Mouse (Mus musculus) retina, embryonic 14.5 days (tissue): ENCODE data around the gene Cxcl12.

Experiments used
- DNase-seq: peaks from one replicate; pipeline ENCODE4 v3.0.0-alpha.2; 2015; ENCODE audit warnings: low spot score

The Cxcl12 gene

GRCm38 (mm10) chr6:117168321-117169011, at the start of gene Cxcl12:
TSS of gene Cxcl12 (plus strand) at chr6:117168535.
- peak; percentile 57 for DNase-seq

- no peak for DNase-seq
Measured at GRCm38 (mm10) chr6:117122074-117122473, 46.3 kb upstream of the Cxcl12 start.

DNA sequence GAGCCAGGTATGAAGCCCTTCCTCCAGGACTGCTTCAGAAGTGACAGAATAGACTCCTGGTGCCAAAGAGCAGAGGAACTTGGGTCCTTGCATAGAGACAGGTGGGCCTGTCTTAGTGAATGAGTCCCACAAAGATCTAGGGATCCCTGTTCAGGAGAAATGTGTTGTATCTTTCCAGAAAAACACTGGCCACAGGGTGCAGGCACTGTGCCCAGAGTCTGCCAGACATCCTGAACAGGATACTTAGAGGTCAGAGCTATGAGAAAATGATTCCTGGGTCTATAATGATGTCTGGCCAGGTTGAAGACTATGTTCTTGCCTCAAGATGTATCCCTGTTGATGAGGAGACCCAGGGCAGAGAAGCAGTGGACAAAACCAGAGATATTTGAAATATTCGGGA, 42.0 kb upstream of the Cxcl12 start:
- DNase-seq = no peak

DNA sequence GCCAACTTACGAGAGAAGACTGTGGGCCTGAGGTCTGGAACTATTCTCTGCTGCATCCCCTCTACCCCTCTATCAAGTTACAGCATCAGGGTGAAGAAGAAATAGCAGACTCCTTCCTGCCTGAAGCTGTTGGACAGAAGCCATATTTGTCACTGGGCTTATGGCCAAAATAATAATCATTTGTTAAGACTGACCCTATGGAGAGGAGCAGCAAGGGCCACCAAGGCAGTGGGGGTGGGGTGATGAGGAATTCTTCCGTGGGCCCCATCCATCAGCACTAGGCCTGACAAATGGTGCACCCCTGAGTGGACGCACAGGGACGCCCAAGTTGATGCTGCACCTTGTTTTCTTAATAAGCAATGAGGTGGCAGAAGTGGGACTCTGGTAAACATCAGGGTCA, 38.9 kb upstream of the Cxcl12 start:
- no peak for DNase-seq

DNA sequence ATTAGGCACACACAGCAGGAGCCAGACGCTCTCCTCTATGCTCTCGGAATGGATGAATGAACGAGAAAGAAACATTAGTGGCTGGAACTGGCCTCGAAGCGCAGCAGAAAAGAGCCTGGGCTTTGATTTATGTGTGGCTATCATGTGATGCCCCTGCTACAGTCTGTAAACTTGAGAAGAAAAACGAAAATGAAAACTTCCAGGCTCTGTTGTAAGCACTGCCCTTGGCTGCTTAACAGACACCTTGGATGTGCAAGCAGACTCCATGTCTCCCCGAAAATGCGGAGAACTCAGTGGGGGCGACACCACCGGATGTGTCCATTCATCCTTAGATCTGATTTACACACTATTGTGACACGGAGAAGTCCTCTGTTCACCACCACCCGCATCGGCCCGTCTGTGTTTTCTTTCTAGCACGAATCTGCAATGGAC, 37.6 kb upstream of the Cxcl12 start:
- DNase-seq = peak; percentile 21

DNA sequence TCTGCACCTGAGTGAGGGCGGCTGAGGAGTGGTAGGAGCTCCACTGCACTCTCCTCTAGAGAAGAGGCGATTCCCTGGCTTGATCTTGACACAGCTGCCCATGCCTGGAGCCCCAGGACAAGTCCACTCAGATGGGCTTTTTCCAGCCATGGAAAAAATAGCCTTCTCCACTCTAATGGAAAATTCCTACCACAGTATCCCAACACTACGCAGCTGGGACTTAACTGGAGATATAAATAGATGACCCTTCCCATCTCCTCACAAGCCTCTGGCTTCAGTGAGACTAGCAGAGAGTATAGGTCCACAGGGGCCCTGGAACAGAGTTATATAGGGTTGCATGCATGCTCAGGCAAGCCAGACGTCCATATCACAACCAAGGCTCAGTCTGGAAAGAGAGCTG, 33.8 kb upstream of the Cxcl12 start:
- no peak for DNase-seq

GRCm38 (mm10) chr6:117137735-117138134, 30.6 kb upstream of the Cxcl12 start:
- DNase-seq = no peak

DNA sequence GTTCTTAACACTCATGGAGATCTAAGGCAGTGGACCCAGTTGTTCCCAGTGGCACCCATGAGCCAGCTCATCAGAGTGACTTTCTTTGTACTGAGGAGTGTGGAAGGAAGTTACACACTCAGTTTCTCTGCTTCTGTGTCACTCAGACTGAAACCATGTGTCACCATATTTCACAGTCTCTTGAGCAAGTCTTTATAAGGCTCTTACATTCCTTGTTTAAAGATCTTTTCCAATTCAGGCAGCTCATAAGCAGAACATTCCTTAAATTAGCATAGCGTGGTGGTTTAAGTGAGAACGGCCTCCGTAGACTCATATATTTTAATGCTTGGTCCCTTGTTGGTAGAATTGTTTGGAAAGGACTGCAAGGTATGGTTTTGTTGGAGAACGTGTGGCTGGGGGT, 27.4 kb upstream of the Cxcl12 start:
- DNase-seq = no peak

DNA sequence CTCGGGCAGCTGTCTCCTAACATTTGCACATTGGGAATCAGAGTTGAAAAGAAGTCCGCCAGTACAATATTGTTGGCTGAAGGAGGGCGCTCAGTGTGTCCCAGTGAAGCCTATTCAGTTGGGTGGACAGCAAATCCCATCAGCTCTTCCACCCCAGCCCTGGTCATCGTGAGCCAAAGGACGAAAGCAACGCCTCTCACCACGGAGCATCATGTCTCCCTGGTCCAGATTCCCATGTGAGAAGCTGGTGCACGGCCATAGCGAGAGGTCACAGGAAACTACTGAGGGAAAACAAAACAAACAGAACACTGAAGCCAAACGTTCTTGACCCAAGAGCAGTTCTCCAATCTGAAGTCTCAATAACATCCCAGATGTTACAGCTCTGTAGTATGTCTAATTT, 21.4 kb upstream of the Cxcl12 start:
- DNase-seq = no peak

DNA sequence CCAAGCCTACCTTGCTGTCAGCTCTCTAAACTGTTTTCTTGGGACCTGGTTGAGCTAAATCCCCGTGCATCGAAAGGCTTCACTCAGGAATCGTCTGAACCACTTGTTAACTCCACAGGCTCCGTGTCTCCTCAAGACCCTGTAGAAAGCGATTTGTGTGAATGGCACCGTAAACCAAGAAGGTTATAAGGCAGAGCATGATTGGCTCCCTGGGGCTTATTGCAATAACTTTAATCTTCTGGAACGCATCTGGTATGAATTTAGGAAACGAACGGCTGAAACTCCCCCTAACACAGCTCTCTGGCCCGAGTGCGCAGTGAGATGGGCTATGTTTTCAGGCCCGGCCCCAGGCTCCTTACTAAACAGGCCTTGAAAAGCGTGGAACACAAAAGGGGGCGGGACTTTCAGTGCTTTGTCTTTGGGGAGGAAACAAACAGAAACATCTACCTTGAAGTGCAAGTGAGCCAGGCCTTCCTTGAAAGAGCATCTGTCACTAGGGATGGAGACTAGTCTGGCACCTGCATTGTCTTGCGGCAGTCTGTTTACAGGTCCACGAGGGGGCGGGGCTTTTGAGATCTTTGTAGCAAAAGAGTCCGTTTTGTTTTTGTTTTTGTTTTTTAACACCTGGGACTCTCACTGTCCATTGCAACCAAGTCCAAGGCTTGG, 16.7 kb upstream of the Cxcl12 start:
- no peak for DNase-seq

DNA sequence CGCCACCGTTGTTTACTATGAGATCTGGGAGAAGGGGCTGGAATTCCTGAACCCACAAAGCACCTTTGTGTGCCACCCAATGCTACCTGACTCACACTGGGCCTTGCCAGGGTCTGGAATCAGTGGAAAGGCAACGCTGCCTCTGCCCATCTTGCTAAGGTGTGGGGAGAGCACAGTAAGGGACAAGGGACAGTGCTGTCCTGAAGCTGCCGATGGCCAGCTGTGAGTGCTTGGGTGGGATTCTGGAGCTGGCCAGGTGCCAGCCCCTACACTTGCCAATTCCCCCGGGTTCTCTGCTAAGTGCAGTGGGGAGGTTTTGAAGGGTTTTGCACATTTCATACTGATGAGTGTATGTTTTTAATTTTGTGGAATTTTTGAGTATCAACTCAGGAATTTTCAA, 15.3 kb upstream of the Cxcl12 start:
- no peak for DNase-seq

DNA sequence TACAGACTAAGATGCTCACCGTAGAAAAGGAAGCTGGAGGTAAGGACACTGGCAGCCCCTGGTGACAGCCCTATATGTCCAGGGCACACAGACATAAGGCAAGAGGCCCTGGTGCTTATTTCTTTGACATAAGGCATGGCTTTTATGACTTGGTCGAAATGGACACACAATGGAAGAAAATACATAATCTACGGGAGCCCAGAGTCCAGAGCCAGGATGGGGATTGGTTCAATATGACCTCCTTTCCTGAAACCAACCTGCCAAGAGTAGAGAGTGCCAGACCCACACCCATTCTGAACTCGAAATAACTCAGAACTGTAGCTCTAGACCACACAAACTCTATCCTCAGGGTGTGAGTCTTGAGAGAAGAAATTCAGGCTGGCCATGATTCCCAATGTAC, 11.5 kb upstream of the Cxcl12 start:
- no peak for DNase-seq

- DNase-seq = no peak
Measured at GRCm38 (mm10) chr6:117159710-117160690, 8.3 kb upstream of the Cxcl12 start.

GRCm38 (mm10) chr6:117163486-117163885, 4.8 kb upstream of the Cxcl12 start:
- DNase-seq = no peak

GRCm38 (mm10) chr6:117166581-117167425, 1.5 kb upstream of the Cxcl12 start:
- peak; percentile 94 for DNase-seq

DNA sequence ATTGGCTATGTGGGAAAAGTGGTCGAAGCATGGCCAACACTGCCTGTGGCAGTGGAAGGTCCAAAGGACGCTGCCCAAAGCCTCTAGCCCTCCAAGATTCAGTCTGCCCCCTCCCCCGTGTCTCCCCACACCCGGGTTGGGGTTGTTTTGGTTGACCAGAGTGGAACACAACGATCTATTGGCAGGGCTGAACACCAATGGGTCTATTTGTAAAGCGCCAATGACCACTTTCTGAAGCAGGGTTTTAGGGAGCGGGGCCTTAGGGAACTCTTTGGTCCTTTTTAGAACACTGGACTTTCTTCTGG, 957 bp upstream of the Cxcl12 start:
- no peak for DNase-seq

- DNase-seq = peak; percentile 43
Measured at GRCm38 (mm10) chr6:117169051-117169909, 945 bp downstream of the Cxcl12 start.

DNA sequence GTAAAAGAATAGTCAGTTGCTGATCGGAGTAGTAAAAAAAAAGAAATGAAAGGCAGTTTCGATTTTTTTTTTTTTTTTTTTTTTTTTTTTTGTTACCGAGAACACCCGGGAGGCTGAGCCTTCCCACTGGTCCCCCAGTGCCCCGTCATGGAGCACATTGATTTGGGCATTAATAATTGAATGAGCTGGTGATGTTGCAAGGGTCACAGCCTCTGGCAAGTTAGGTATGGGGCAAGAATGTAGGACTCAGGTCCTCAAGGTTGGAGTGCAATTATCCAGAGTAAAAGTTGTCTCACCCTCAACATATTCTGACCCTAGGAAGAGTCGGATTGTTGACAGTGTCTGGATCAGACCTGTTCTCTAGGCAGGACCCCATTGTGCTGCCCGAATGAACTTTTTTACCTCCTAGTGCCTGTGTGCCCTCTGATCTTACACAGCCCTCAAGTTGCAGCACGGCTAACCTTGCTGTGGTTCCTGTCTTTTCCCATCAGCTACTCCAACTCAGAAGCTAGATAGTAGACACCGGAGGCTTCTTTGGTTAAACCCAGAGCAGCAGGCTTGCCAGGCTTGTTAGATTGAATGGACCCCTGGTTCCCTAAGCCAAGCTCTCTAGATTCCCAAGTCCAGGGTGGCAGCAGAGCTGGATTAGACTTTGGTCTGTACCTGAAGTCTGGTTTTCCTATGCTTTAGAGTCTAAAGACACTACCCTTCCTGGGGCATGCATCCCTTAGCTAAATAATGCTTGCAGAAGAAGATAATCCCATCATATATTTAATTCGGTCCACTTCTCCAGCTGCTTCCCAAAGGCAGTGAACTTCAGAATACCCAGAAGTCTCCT, 1.8 kb downstream of the Cxcl12 start:
- DNase-seq = no peak

DNA sequence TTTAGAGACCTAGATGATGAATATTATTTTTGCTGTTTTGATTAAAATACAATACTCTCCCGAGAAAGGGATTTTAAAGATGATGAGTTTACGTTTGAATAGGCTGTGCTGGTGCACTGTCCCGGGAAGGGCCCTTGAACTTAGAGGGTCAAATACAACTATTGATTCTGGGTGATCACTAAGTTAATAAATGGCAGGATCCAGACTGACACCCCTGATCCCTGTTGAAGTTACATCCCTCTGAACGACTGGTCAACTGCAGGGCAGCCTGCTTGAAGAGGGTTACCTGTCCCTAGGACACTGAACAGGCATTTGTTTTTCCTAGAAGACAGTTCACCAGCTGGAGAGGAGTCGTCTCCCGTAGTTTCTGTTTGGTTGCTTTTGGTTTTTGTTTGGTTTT, 4.0 kb downstream of the Cxcl12 start:
- DNase-seq = no peak

DNA sequence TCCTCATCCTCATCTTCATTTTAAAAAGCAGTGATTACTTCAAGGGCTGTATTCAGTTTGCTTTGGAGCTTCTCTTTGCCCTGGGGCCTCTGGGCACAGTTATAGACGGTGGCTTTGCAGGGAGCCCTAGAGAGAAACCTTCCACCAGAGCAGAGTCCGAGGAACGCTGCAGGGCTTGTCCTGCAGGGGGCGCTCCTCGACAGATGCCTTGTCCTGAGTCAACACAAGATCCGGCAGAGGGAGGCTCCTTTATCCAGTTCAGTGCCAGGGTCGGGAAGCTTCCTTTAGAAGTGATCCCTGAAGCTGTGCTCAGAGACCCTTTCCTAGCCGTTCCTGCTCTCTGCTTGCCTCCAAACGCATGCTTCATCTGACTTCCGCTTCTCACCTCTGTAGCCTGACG, 5.5 kb downstream of the Cxcl12 start:
- DNase-seq = peak; percentile 88
